Mouse (Mus musculus): Measurements from ENCODE around the gene Abtb1.

DNA sequence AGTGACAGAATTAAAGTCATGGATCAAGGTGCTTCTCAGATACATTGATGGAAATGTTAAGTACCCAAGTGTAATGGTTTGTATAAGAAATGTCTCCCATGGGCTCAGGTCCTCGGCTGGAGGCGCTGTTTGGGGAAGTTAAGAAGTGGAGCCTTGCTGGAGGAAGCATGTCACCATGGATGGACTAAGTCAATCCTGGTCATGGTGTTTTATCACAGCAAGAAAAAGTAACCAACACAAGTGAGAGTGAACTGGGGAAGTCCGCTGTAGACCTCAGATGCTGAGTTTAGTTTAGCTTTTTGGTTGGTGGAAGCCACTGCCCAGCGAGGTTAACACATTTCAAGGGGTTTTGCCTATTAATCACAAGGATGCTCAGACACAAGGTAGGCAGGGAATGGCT, 12.2 kb downstream of the Abtb1 start:
- TF ChIP-seq CTCF (IDR thresholded peaks at IDR 0.05; ENCODE audit: low read depth) (no peak), EP300 (optimal IDR thresholded peaks at IDR 0.05) (no peak)
